Mouse (Mus musculus): ENCODE data around the gene Cnih1. TPM values are rescaled to one million over a fixed set of nuclear protein-coding genes. Genes with fewer than 3 reads are reported as not detected.

The Cnih1 gene
- polyA plus RNA-seq, 1 experiment: 104 TPM

DNA sequence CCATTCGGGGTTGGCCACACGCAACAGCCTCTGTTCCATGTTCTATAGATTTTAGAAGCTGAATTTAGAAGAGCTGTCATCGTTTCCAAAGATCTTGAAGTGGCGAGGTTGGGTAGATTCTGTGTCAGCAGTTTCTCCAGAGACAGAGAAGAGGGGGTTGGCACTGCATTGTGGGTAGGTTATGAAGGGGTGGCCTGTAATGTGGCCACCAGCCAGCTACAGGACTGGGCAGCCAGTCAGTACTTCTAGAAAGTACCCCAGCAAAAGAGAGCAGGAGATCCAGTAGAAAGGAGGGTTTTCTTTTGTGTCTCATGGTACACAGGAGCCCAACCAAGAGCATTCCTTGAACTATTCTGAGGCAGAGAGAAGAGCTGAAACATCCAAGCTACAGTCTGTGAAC lies 51.8 kb downstream of the Cnih1 start:
- Histone ChIP-seq H3K27me3 (ENCODE audit: control insufficient read depth, insufficient read depth, insufficient read length) (no peaks in the 10 kb centered on the region), H3K4me2 (ENCODE audit: low read depth) (no peak overlapping the region), H3K36me3 (ENCODE audit: control insufficient read depth, insufficient read depth) (no peaks in the 10 kb centered on the region), H3K79me2 (ENCODE audit: control insufficient read depth, insufficient read depth) (no peaks in the 10 kb centered on the region), H3K4me3 (no peak overlapping the region), H3ac (ENCODE audit: control insufficient read depth, insufficient read length) (no peak overlapping the region)
- TF ChIP-seq USF1 (IDR thresholded peaks at IDR 0.05; ENCODE audit: low read depth) (no peak), E2F4 (IDR thresholded peaks at IDR 0.05; ENCODE audit: insufficient read depth) (no peak), POLR2A (IDR thresholded peaks at IDR 0.05; ENCODE audit: insufficient read length, low read depth) (no peak), TCF3 (IDR thresholded peaks at IDR 0.05; ENCODE audit: insufficient read length, low read depth) (no peak), SRF (IDR thresholded peaks at IDR 0.05; ENCODE audit: control insufficient read depth, insufficient read length, low read depth) (no peak), CEBPB (IDR thresholded peaks at IDR 0.05; ENCODE audit: insufficient read depth, poor library complexity, severe bottlenecking) (no peak), MYOD1 (IDR thresholded peaks at IDR 0.05; ENCODE audit: control insufficient read depth in 1 of 3, insufficient read length in 2 of 3, low read depth in 2 of 3) (no peak), MYOG (IDR thresholded peaks at IDR 0.05; ENCODE audit: control insufficient read depth in 1 of 3, insufficient read depth in 1 of 3, insufficient read length in 2 of 3, low read depth in 2 of 3) (no peak), TCF12 (IDR thresholded peaks at IDR 0.05; ENCODE audit: insufficient read depth, poor library complexity, severe bottlenecking) (no peak), POLR2AphosphoS2 (IDR thresholded peaks at IDR 0.05; ENCODE audit: insufficient read length, low read depth) (no peak), REST (IDR thresholded peaks at IDR 0.05; ENCODE audit: insufficient read depth, insufficient read length) (no peak), MAX (IDR thresholded peaks at IDR 0.05; ENCODE audit: low read depth) (no peak)

DNA sequence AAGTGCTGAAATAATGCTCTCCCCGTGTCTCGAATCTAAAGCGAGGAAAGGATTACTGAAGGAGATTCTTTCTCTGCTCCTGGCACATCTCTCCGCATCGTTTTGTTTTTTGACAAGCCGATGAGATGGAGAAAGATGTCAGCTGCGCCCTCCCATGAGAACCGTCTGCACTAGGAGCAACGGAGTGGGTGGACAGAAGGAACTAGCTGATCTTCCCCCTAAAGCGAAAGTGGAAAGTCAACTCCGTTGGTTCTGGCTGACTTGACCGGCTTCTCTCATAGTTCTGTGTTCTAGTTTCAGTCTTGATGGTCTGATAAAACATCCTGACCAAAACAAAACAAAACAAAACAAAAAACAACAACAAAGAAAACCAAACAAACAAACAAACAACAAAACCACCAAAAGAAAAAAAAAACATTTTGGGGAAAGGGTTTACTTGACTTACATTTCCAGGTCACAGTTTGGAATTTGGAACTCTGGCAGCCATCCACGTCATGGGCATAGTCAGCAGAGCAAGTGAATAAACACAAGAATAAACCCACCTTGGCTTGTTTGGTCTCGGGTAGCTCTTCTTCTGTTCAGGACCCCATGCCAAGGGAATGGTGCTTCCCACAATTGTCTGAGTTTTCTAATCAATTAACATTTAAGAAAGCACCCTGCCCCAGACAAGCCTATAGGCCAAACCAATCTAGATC lies 53.3 kb downstream of the Cnih1 start:
- H3K27me3 ChIP-seq (ENCODE audit: control insufficient read depth, insufficient read depth, insufficient read length): no peaks in the 10 kb centered on the region
- H3K36me3 ChIP-seq (ENCODE audit: control insufficient read depth, insufficient read depth): no peaks in the 10 kb centered on the region
- no peak overlapping the region for H3ac ChIP-seq (ENCODE audit: control insufficient read depth, insufficient read length)
- no peak overlapping the region for H3K4me3 ChIP-seq
- no peaks in the 10 kb centered on the region for H3K79me2 ChIP-seq (ENCODE audit: control insufficient read depth, insufficient read depth)
- no peak for TF ChIP-seq POLR2A (IDR thresholded peaks at IDR 0.05; ENCODE audit: insufficient read length, low read depth)
- TF ChIP-seq USF1 (IDR thresholded peaks at IDR 0.05; ENCODE audit: low read depth): no peak
- no peak overlapping the region for H3K4me2 ChIP-seq (ENCODE audit: low read depth)

- Histone ChIP-seq H3K79me2 (ENCODE audit: control insufficient read depth, insufficient read depth) (no peaks in the 10 kb centered on the region), H3K4me2 (ENCODE audit: low read depth) (no peak overlapping the region), H3ac (ENCODE audit: control insufficient read depth, insufficient read length) (no peak overlapping the region), H3K27me3 (ENCODE audit: control insufficient read depth, insufficient read depth, insufficient read length) (no peaks in the 10 kb centered on the region), H3K36me3 (ENCODE audit: control insufficient read depth, insufficient read depth) (no peaks in the 10 kb centered on the region), H3K4me3 (no peak overlapping the region)
- TF ChIP-seq E2F4 (IDR thresholded peaks at IDR 0.05; ENCODE audit: insufficient read depth) (no peak), MYOG (IDR thresholded peaks at IDR 0.05; ENCODE audit: control insufficient read depth in 1 of 3, insufficient read depth in 1 of 3, insufficient read length in 2 of 3, low read depth in 2 of 3) (no peak), POLR2AphosphoS2 (IDR thresholded peaks at IDR 0.05; ENCODE audit: insufficient read length, low read depth) (no peak), CEBPB (IDR thresholded peaks at IDR 0.05; ENCODE audit: insufficient read depth, poor library complexity, severe bottlenecking) (no peak), POLR2A (IDR thresholded peaks at IDR 0.05; ENCODE audit: insufficient read length, low read depth) (no peak), REST (IDR thresholded peaks at IDR 0.05; ENCODE audit: insufficient read depth, insufficient read length) (no peak), TCF12 (IDR thresholded peaks at IDR 0.05; ENCODE audit: insufficient read depth, poor library complexity, severe bottlenecking) (no peak), SRF (IDR thresholded peaks at IDR 0.05; ENCODE audit: control insufficient read depth, insufficient read length, low read depth) (no peak), MAX (IDR thresholded peaks at IDR 0.05; ENCODE audit: low read depth) (no peak), TCF3 (IDR thresholded peaks at IDR 0.05; ENCODE audit: insufficient read length, low read depth) (no peak), USF1 (IDR thresholded peaks at IDR 0.05; ENCODE audit: low read depth) (no peak), MYOD1 (IDR thresholded peaks at IDR 0.05; ENCODE audit: control insufficient read depth in 1 of 3, insufficient read length in 2 of 3, low read depth in 2 of 3) (no peak)
Observed at GRCm38 (mm10) chr14:46734262-46734661, 53.9 kb downstream of the Cnih1 start.

DNA sequence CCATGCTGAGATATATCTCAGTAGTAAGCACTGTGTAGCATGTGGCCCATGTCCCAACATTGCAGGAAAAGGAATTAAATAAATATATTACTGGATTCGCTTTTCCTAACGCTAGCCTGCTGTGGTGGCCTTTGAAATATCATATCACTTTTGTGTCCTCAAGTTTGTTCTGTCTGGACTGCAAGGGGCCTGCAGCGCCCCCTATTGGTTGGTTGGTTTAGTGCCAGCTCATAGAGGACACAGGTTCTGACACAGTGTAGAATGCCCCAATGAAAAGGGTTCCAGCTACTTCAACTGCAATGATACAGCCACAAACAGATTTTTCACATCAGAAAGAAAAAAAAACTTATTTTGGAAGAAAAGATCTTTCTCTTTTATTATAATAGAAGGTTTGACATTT lies 62.5 kb downstream of the Cnih1 start:
- Histone ChIP-seq H3ac (ENCODE audit: control insufficient read depth, insufficient read length) (no peak overlapping the region), H3K79me2 (ENCODE audit: control insufficient read depth, insufficient read depth) (no peaks in the 10 kb centered on the region), H3K4me2 (ENCODE audit: low read depth) (no peak overlapping the region), H3K4me3 (no peak overlapping the region), H3K36me3 (ENCODE audit: control insufficient read depth, insufficient read depth) (no peaks in the 10 kb centered on the region), H3K27me3 (ENCODE audit: control insufficient read depth, insufficient read depth, insufficient read length) (no peaks in the 10 kb centered on the region)
- no peak for TF ChIP-seq TCF3 (IDR thresholded peaks at IDR 0.05; ENCODE audit: insufficient read length, low read depth)
- TF ChIP-seq REST (IDR thresholded peaks at IDR 0.05; ENCODE audit: insufficient read depth, insufficient read length): no peak
- no peak for TF ChIP-seq SRF (IDR thresholded peaks at IDR 0.05; ENCODE audit: control insufficient read depth, insufficient read length, low read depth)
- TF ChIP-seq MYOD1 (IDR thresholded peaks at IDR 0.05; ENCODE audit: control insufficient read depth in 1 of 3, insufficient read length in 2 of 3, low read depth in 2 of 3): no peak
- TF ChIP-seq MAX (IDR thresholded peaks at IDR 0.05; ENCODE audit: low read depth): no peak
- no peak for TF ChIP-seq TCF12 (IDR thresholded peaks at IDR 0.05; ENCODE audit: insufficient read depth, poor library complexity, severe bottlenecking)
- TF ChIP-seq CEBPB (IDR thresholded peaks at IDR 0.05; ENCODE audit: insufficient read depth, poor library complexity, severe bottlenecking): no peak
- TF ChIP-seq POLR2AphosphoS2 (IDR thresholded peaks at IDR 0.05; ENCODE audit: insufficient read length, low read depth): no peak
- no peak for TF ChIP-seq E2F4 (IDR thresholded peaks at IDR 0.05; ENCODE audit: insufficient read depth)
- no peak for TF ChIP-seq USF1 (IDR thresholded peaks at IDR 0.05; ENCODE audit: low read depth)

Other genes with a start within 250 kb of the Cnih1 start
- gene Cdkn3, start 27.9 kb downstream of the Cnih1 start, polyA plus RNA-seq (2012; fragmentation: generic; extraction: Trizol): 12.5 TPM
- gene Gmfb, start 33.8 kb upstream of the Cnih1 start, polyA plus RNA-seq (2012; fragmentation: generic; extraction: Trizol): 17.2 TPM
- gene Cgrrf1, start 43.7 kb upstream of the Cnih1 start, polyA plus RNA-seq (2012; fragmentation: generic; extraction: Trizol): 40.6 TPM
- gene Samd4, start 94.4 kb upstream of the Cnih1 start, polyA plus RNA-seq (2012; fragmentation: generic; extraction: Trizol): 15.7 TPM